Mouse (Mus musculus) heart, embryonic 13.5 days (tissue): ENCODE measurements at regions not wholly inside any gene's neighbourhood (a gene's known extent, or its start where the extent isn't known, plus 50 kb on each side); places are given as distances from the start of the nearest gene placed in this dataset.

Experiments
- ATAC-seq: fragments of 200-750 bp; cut with Nextera tagmentation; 2 replicates; pipeline ENCODE4 v1.8.0; 2017; ENCODE audit warnings: moderate TSS enrichment; ENCODE audit not compliant: insufficient number of reproducible peaks, low FRiP score, low TSS enrichment; ENCODE audit errors: extremely low read depth
- H3K27ac ChIP-seq: fragments of 300-500 bp; sonication (generic); replicated peaks from 2 replicates; pipeline ENCODE4 v1.5.1; 2015; ENCODE audit warnings: moderate library complexity, mild to moderate bottlenecking, inconsistent platforms
- H3K27me3 ChIP-seq: fragments of 300-500 bp; sonication (generic); replicated peaks from 2 replicates; pipeline ENCODE4 v1.6.1; 2015; ENCODE audit warnings: mild to moderate bottlenecking, inconsistent platforms
- H3K36me3 ChIP-seq: fragments of 300-500 bp; sonication (generic); 2 replicates; pipeline ENCODE4 v1.6.1; 2015; ENCODE audit warnings: mild to moderate bottlenecking, inconsistent platforms
- H3K4me1 ChIP-seq: fragments of 300-500 bp; sonication (generic); 2 replicates; pipeline ENCODE4 v1.6.1; 2015; ENCODE audit warnings: inconsistent platforms
- H3K4me2 ChIP-seq: fragments of 300-500 bp; sonication (generic); 2 replicates; pipeline ENCODE4 v1.6.1; 2015; ENCODE audit warnings: inconsistent platforms, mild to moderate bottlenecking, moderate library complexity
- H3K4me3 ChIP-seq: fragments of 300-500 bp; sonication (generic); 2 replicates; pipeline ENCODE4 v1.5.1; 2015; ENCODE audit warnings: moderate library complexity, mild to moderate bottlenecking, inconsistent platforms
- H3K9ac ChIP-seq: fragments of 300-500 bp; sonication (generic); 2 replicates; pipeline ENCODE4 v1.6.1; 2015; ENCODE audit warnings: inconsistent platforms, mild to moderate bottlenecking, moderate library complexity
- H3K9me3 ChIP-seq: fragments of 300-500 bp; sonication (generic); 2 replicates; pipeline ENCODE4 v1.6.1; 2016; ENCODE audit warnings: inconsistent platforms
- WGBS: fragments of 180-500 bp; shearing (Covaris S2); methylation state at CpG from one replicate; pipeline ENCODE4 v1.1.7; 2015; ENCODE audit warnings: mixed read lengths; 5-methylcytosine and 5-hydroxymethylcytosine counted together

DNA sequence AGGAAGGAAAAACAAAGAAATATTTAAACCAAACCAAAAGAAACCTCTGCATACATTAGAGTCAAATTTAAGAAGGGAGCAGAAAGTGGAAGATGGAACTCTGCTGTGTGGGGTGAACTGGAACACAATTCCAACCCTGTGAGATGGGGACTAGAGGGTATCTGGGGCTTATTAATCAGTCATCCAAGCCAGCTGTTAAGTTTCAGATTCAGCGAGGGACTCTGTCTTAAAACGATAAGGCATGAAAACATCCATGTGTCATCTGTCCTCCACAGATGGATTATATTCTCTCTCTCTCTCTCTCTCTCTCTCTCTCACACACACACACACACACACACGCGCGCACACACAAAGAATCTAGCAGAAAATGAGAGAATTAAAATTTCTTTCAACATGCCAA, 147.6 kb upstream of the Marcks start:
- no peak for ATAC-seq
- H3K9ac ChIP-seq = no peak overlapping the region
- H3K9me3 ChIP-seq = no peaks in the 10 kb centered on the region
- no peaks in the 10 kb centered on the region for H3K36me3 ChIP-seq
- no peak overlapping the region for H3K27ac ChIP-seq
- no peak overlapping the region for H3K4me2 ChIP-seq
- H3K4me1 ChIP-seq = 0 out of 2 replicates have a peak, but pooled peaks cover 4% of the 10 kb centered on the region
- H3K27me3 ChIP-seq = no peaks in the 10 kb centered on the region
- H3K4me3 ChIP-seq = no peak overlapping the region
- 71% methylated on average over 5 of the region's 5 CpGs for WGBS

DNA sequence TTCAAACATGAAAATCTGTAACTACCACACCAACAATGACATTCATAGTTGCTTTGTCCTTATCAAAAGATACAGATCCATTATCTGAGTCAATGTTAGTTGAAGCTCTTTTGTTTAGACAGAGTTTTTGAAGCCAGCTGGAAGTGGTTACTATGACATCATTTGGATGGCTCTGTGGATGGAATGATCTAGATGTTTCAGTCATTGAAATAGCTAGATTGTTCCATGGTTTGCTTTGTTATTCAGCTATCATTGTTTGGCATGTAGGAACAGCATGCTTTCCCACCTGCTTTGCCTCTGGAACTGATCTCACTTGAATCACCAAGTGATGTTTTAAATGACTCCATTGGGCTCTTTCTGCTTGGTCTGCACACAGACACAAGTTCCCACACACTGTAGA, 144.2 kb upstream of the Marcks start:
- Histone ChIP-seq H3K36me3 (no peaks in the 10 kb centered on the region), H3K27ac (no peak overlapping the region), H3K4me3 (no peak overlapping the region), H3K9me3 (no peaks in the 10 kb centered on the region), H3K9ac (no peak overlapping the region), H3K4me1 (peaks cover 17% of the 10 kb centered on the region), H3K27me3 (no peaks in the 10 kb centered on the region), H3K4me2 (no peak overlapping the region)
- ATAC-seq = no peak

GRCm38 (mm10) chr10:37280823-37281222, 142.1 kb upstream of the Marcks start:
- 69% methylated on average over 4 of the region's 4 CpGs for WGBS
- no peak for ATAC-seq

GRCm38 (mm10) chr10:37280150-37280820, 141.6 kb upstream of the Marcks start:
- Histone ChIP-seq H3K36me3 (no peaks in the 10 kb centered on the region), H3K4me1 (peaks cover 17% of the 10 kb centered on the region), H3K9me3 (no peaks in the 10 kb centered on the region), H3K9ac (no peak overlapping the region), H3K4me2 (no peak overlapping the region; the same call in 1 of the 2 replicates), H3K27me3 (no peaks in the 10 kb centered on the region), H3K27ac (peak overlapping the region; percentile 73), H3K4me3 (no peak overlapping the region)
- no peak for ATAC-seq
- WGBS = 30% methylated on average over 6 of the region's 6 CpGs

More at GRCm38 (mm10) chr10:37280823-37281222, 142.1 kb upstream of the Marcks start:
- Histone ChIP-seq H3K4me1 (peaks cover 17% of the 10 kb centered on the region), H3K9ac (no peak overlapping the region), H3K27ac (no peak overlapping the region), H3K36me3 (no peaks in the 10 kb centered on the region), H3K4me2 (no peak overlapping the region), H3K27me3 (no peaks in the 10 kb centered on the region), H3K9me3 (no peaks in the 10 kb centered on the region), H3K4me3 (no peak overlapping the region)

- Histone ChIP-seq H3K9me3 (no peaks in the 10 kb centered on the region), H3K4me2 (no peak overlapping the region), H3K4me3 (no peak overlapping the region), H3K4me1 (peaks cover 17% of the 10 kb centered on the region), H3K27me3 (no peaks in the 10 kb centered on the region), H3K36me3 (no peaks in the 10 kb centered on the region), H3K9ac (no peak overlapping the region), H3K27ac (no peak overlapping the region)
- no peak for ATAC-seq
- WGBS = 57% methylated on average over 1 of the region's 1 CpGs
Measured at GRCm38 (mm10) chr10:37279316-37279715, 140.6 kb upstream of the Marcks start.

- H3K27ac ChIP-seq = no peak overlapping the region
- H3K36me3 ChIP-seq = no peaks in the 10 kb centered on the region
- H3K9me3 ChIP-seq = no peaks in the 10 kb centered on the region
- H3K9ac ChIP-seq = no peak overlapping the region
- 70% methylated on average over 1 of the region's 1 CpGs for WGBS
- H3K27me3 ChIP-seq = no peaks in the 10 kb centered on the region
- ATAC-seq = no peak
- H3K4me3 ChIP-seq = no peak overlapping the region
- peaks cover 16% of the 10 kb centered on the region for H3K4me1 ChIP-seq
- no peak overlapping the region for H3K4me2 ChIP-seq
Measured at GRCm38 (mm10) chr10:37275857-37276256, 137.1 kb upstream of the Marcks start.

- no peak overlapping the region for H3K4me3 ChIP-seq
- H3K4me1 ChIP-seq = peaks cover 11% of the 10 kb centered on the region
- H3K36me3 ChIP-seq = no peaks in the 10 kb centered on the region
- H3K9me3 ChIP-seq = no peaks in the 10 kb centered on the region
- 75% methylated on average over 7 of the region's 7 CpGs for WGBS
- no peak overlapping the region for H3K4me2 ChIP-seq
- no peak overlapping the region for H3K9ac ChIP-seq
- H3K27ac ChIP-seq = no peak overlapping the region
- no peaks in the 10 kb centered on the region for H3K27me3 ChIP-seq
- no peak for ATAC-seq
Measured at GRCm38 (mm10) chr10:37275271-37275670, 136.6 kb upstream of the Marcks start.

- no peak for ATAC-seq
- WGBS = 67% methylated on average over 1 of the region's 1 CpGs
- no peaks in the 10 kb centered on the region for H3K36me3 ChIP-seq
- no peaks in the 10 kb centered on the region for H3K4me1 ChIP-seq
- no peak overlapping the region for H3K9ac ChIP-seq
- H3K9me3 ChIP-seq = no peaks in the 10 kb centered on the region
- H3K4me2 ChIP-seq = no peak overlapping the region
- H3K27me3 ChIP-seq = no peaks in the 10 kb centered on the region
- no peak overlapping the region for H3K4me3 ChIP-seq
- no peak overlapping the region for H3K27ac ChIP-seq
Measured at GRCm38 (mm10) chr10:37271967-37272366, 133.2 kb upstream of the Marcks start.

DNA sequence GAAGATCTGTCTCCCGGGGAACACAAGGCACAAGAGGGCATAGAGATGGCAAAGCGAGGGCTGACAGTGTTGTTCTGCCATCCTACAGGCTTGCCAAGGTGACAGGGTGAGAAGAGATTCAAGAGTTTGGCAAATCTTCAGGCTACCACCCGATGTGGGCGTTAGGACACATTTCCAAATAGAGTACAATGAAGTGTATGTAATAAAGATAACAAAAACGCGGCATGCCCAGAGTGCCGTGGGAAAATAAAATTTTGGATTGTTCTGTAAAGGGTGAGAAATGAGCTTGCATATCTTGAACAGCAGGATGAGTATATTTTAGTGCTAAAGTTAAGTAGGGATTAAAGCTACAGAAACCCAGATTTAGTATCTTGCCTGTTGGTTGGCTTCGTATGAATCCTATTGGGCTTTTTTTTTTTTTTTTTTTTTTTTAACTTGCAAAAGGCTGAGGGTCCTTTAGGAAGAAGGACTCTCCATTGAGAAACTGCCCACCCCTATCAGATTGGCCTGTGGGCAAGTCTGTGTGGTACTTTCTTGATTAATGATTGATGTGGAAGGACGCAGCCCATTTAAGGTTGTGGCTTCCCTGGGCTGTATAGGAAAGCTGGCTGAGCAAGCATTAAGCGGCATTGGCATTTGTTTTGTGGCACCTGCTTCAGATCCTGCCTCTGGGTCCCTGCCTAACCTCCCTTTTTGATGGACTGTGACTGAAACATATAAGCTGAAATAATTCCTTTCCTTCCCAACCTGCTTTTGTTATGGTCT, 131.7 kb upstream of the Marcks start:
- 76% methylated on average over 10 of the region's 10 CpGs for WGBS
- no peak for ATAC-seq
- no peak overlapping the region for H3K9ac ChIP-seq
- H3K4me3 ChIP-seq = no peak overlapping the region
- no peak overlapping the region for H3K4me2 ChIP-seq
- H3K36me3 ChIP-seq = no peaks in the 10 kb centered on the region
- H3K4me1 ChIP-seq = no peaks in the 10 kb centered on the region
- no peaks in the 10 kb centered on the region for H3K27me3 ChIP-seq
- no peaks in the 10 kb centered on the region for H3K9me3 ChIP-seq
- H3K27ac ChIP-seq = no peak overlapping the region

DNA sequence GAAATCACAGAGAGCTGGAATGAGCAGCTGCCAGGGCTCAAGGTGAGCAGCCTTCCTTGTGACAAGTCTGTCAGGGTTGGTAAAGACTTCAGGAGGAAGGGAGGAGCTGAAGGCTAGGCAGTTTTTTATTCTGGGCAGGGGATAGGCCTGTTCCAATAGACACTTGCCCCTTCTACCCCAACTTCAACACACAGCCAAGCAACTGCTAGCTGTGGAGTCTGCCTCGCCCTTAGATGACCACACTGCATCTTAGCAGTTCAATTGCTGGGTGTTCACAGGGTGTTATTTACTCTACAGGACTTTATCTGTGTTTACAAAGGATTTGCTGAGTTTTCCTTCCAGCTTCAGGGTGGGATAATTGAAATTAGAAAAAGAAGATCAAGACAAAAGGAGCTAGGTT, 128.2 kb upstream of the Marcks start:
- 63% methylated on average over 1 of the region's 1 CpGs for WGBS
- Histone ChIP-seq H3K4me2 (no peak overlapping the region), H3K4me3 (no peak overlapping the region), H3K9ac (no peak overlapping the region), H3K4me1 (no peaks in the 10 kb centered on the region), H3K36me3 (no peaks in the 10 kb centered on the region), H3K27ac (no peak overlapping the region), H3K9me3 (no peaks in the 10 kb centered on the region), H3K27me3 (no peaks in the 10 kb centered on the region)
- ATAC-seq = no peak

DNA sequence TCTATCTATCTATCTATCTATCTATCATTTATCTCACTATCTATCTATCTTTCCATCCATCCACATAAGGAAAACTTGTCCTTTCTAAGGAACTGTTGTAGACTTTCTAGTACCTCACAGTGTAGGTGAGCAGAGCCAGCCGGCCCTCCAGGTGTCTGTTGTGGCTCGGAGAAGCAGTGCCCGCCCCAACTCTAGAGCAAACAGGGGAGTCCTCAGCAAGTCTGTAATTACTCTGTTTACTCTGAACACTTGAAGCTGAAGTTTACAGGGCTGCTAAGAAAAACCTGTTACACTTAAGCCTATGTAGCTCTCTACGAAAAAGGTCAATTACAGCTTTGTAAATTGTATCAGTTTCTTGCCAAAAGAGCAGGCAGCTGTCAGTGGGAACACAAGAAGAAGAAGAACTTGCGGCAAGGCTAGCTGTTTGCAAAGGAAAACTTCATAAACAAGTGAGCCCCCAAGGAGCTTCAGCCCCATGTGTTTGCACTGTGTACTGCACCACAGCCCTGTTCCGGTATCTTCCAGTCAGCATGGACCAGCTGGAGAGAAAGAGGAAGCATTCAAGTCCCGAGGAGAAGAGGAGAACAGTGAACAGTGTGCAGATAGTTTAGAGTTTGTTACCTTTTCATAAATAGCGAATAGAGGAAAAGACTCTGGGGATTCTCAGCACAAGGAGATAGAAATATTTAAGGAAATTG, 122.2 kb upstream of the Marcks start:
- no peak overlapping the region for H3K27ac ChIP-seq
- H3K9ac ChIP-seq = no peak overlapping the region
- H3K4me1 ChIP-seq = no peaks in the 10 kb centered on the region
- no peak for ATAC-seq
- H3K9me3 ChIP-seq = no peaks in the 10 kb centered on the region
- H3K4me2 ChIP-seq = no peak overlapping the region
- WGBS = 79% methylated on average over 8 of the region's 8 CpGs
- H3K4me3 ChIP-seq = no peak overlapping the region
- no peaks in the 10 kb centered on the region for H3K36me3 ChIP-seq
- H3K27me3 ChIP-seq = no peaks in the 10 kb centered on the region
